In the genomic region with DNA sequence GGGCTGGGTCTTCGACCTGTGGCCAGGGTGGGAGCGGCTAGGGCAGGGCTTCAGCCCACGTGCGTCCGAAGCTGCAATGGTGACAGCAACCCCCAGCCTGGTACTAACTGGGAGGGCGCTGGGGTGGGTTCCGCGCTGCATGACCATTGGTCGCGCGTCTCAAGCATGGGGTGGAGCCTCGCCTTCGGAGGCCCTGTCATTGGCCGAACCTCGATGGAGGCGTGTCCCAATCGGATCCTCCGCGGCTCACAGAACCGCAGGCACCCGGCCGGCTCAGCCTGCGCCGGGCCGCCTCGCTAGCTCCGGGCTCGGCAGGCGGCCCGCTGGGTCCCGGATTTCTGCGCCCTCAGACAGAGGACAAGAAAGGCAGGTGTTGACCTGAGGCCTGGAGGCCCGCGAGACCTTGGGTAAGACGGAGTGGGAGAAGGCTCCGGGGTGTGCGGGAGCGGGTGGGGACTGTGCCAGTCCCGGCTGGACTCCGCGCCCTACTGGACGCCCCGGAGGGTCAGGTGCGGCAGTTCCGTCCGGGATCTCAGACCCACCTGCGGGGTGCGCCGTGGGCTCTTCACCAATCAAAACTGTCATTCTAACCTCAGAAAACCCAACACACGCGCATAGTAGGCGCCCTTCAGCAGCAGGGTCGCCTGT, we compare ENCODE assay signal across 8 mouse cellular contexts. TPM values are rescaled to one million over a fixed set of nuclear protein-coding genes. Genes with fewer than 3 reads are reported as not detected.
DNase-seq lines count a peak whose midpoint lies in the region; ATAC-seq and TF ChIP-seq lines count a peak whose summit lies in the region.

Gene Mical2, plus strand, starts transcription at position 242 of the 648 bp plus-strand sequence.

- peak; percentile 97 for ATAC-seq in forebrain, embryonic 11.5 days (replicated peaks; ENCODE audit: low FRiP score)
- ATAC-seq in heart, embryonic 15.5 days (replicated peaks; ENCODE audit: insufficient number of reproducible peaks, insufficient read depth, low FRiP score, low read depth), result peak; percentile 93
- ATAC-seq in liver, embryonic 12.5 days, result peak; percentile 92
- ATAC-seq in stomach, embryonic 15.5 days (ENCODE audit: insufficient read depth, low FRiP score, low read depth), result peak; percentile 97

- H3K27me3 ChIP-seq in C2C12 (ENCODE audit: control insufficient read depth, insufficient read depth, insufficient read length), result no peaks in the 10 kb centered on the region
- peaks cover 28% of the 10 kb centered on the region for H3K27me3 ChIP-seq in forebrain, embryonic 11.5 days (ENCODE audit: control insufficient read depth, insufficient read depth, low read length)
- no peaks in the 10 kb centered on the region for H3K27me3 ChIP-seq in heart, embryonic 15.5 days
- peaks cover 40% of the 10 kb centered on the region for H3K27me3 ChIP-seq in liver, embryonic 12.5 days (replicated peaks)
- H3K27me3 ChIP-seq in stomach, embryonic 15.5 days (replicated peaks), result no peaks in the 10 kb centered on the region

- WGBS in forebrain, embryonic 11.5 days, result under 1% methylated on average over 53 of the region's 53 CpGs
- WGBS in heart, embryonic 15.5 days, result under 1% methylated on average over 53 of the region's 53 CpGs
- under 1% methylated on average over 53 of the region's 53 CpGs for WGBS in liver, embryonic 12.5 days (ENCODE audit: insufficient replicate concordance)
- under 1% methylated on average over 53 of the region's 53 CpGs for WGBS in stomach, embryonic 15.5 days

- no peak for TF ChIP-seq CTCF in C2C12 (IDR thresholded peaks at IDR 0.05; ENCODE audit: control insufficient read depth, insufficient read depth, insufficient read length)

- DNase-seq in forebrain, embryonic 11.5 days (ENCODE audit: low spot score), result peak; percentile 93
- DNase-seq in kidney, postnatal 14 days, result peak; percentile 94
- peak; percentile 72 for DNase-seq in naive thymus-derived CD4-positive, alpha-beta T cell, adult 2 months (ENCODE audit: low read depth)

- peak within 1 kb of the TSS; percentile 95 for H3K4me2 ChIP-seq in forebrain, embryonic 11.5 days (ENCODE audit: low read depth, low read length, severe bottlenecking)
- peak within 1 kb of the TSS; percentile 71 for H3K4me2 ChIP-seq in heart, embryonic 15.5 days
- H3K4me2 ChIP-seq in liver, embryonic 12.5 days, result peak within 1 kb of the TSS; percentile 67
- H3K4me2 ChIP-seq in stomach, embryonic 15.5 days, result peak within 1 kb of the TSS; percentile 98

- H3K79me2 ChIP-seq in C2C12 (ENCODE audit: control insufficient read depth, insufficient read depth), result peaks cover 50% of the 10 kb centered on the region

- H3K4me3 ChIP-seq in C2C12 (ENCODE audit: insufficient read depth, poor library complexity, severe bottlenecking), result peak within 1 kb of the TSS; percentile 83
- peak within 1 kb of the TSS; percentile 82 for H3K4me3 ChIP-seq in brown adipose tissue, adult 24 weeks (ENCODE audit: insufficient read depth, low read depth, low read length)
- peak within 1 kb of the TSS; percentile 51 for H3K4me3 ChIP-seq in forebrain, embryonic 11.5 days (ENCODE audit: low read depth, low read length)
- H3K4me3 ChIP-seq in heart, embryonic 15.5 days, result peak within 1 kb of the TSS; percentile 76
- H3K4me3 ChIP-seq in liver, embryonic 12.5 days, result peak within 1 kb of the TSS; percentile 49
- H3K4me3 ChIP-seq in stomach, embryonic 15.5 days (replicated peaks), result peak within 1 kb of the TSS; percentile 72

- no peaks in the 10 kb centered on the region for H3K9me3 ChIP-seq in forebrain, embryonic 11.5 days (ENCODE audit: control insufficient read depth, low read length)
- H3K9me3 ChIP-seq in heart, embryonic 15.5 days (replicated peaks), result no peaks in the 10 kb centered on the region
- no peaks in the 10 kb centered on the region for H3K9me3 ChIP-seq in liver, embryonic 12.5 days (replicated peaks)
- no peaks in the 10 kb centered on the region for H3K9me3 ChIP-seq in stomach, embryonic 15.5 days

- peaks cover 41% of the 10 kb centered on the region for H3K79me3 ChIP-seq in C2C12 (ENCODE audit: low read depth)

- peak within 1 kb of the TSS; percentile 30; the same call in 1 of the 2 replicates for H3K27ac ChIP-seq in brown adipose tissue, adult 24 weeks (replicated peaks; ENCODE audit: low read depth, low read length)
- H3K27ac ChIP-seq in forebrain, embryonic 11.5 days (ENCODE audit: low read depth, low read length), result no peak within 1 kb of the TSS
- peak within 1 kb of the TSS; percentile 88 for H3K27ac ChIP-seq in heart, embryonic 15.5 days
- H3K27ac ChIP-seq in liver, embryonic 12.5 days, result no peak within 1 kb of the TSS
- peak within 1 kb of the TSS; percentile 61; the same call in 1 of the 2 replicates for H3K27ac ChIP-seq in stomach, embryonic 15.5 days

- H3K4me1 ChIP-seq in brown adipose tissue, adult 24 weeks (ENCODE audit: control insufficient read depth, insufficient read depth, insufficient read length, low read length), result peaks cover 4% of the 10 kb centered on the region; the same call in 1 of the 2 replicates
- H3K4me1 ChIP-seq in forebrain, embryonic 11.5 days (replicated peaks; ENCODE audit: control insufficient read depth, insufficient read depth, low read length), result peaks cover 8% of the 10 kb centered on the region; the same call in 1 of the 2 replicates
- H3K4me1 ChIP-seq in heart, embryonic 15.5 days (replicated peaks), result peaks cover 64% of the 10 kb centered on the region
- peaks cover 7% of the 10 kb centered on the region for H3K4me1 ChIP-seq in liver, embryonic 12.5 days
- peaks cover 19% of the 10 kb centered on the region for H3K4me1 ChIP-seq in stomach, embryonic 15.5 days

- H3ac ChIP-seq in C2C12 (ENCODE audit: control insufficient read depth, insufficient read length, low read depth), result peak within 1 kb of the TSS; percentile 99

- H3K9ac ChIP-seq in forebrain, embryonic 11.5 days (ENCODE audit: low read length), result peak within 1 kb of the TSS; percentile 49
- H3K9ac ChIP-seq in heart, embryonic 15.5 days, result peak within 1 kb of the TSS; percentile 88
- peak within 1 kb of the TSS; percentile 12; the same call in 1 of the 2 replicates for H3K9ac ChIP-seq in liver, embryonic 12.5 days
- peak within 1 kb of the TSS; percentile 46 for H3K9ac ChIP-seq in stomach, embryonic 15.5 days

- peaks cover 3% of the 10 kb centered on the region for H3K36me3 ChIP-seq in C2C12 (ENCODE audit: control insufficient read depth, insufficient read depth)
- no peaks in the 10 kb centered on the region for H3K36me3 ChIP-seq in forebrain, embryonic 11.5 days (ENCODE audit: control insufficient read depth, insufficient read depth, low read length)
- H3K36me3 ChIP-seq in heart, embryonic 15.5 days, result no peaks in the 10 kb centered on the region; the same call in 1 of the 2 replicates
- H3K36me3 ChIP-seq in liver, embryonic 12.5 days, result no peaks in the 10 kb centered on the region
- no peaks in the 10 kb centered on the region for H3K36me3 ChIP-seq in stomach, embryonic 15.5 days

TF ChIP-seq in C2C12, 6 proteins besides CTCF, POLR2A, EP300 and RAD21:
- TF ChIP-seq MAX (IDR thresholded peaks at IDR 0.05), result peak; percentile 89
- no peak for TF ChIP-seq FOSL1 (IDR thresholded peaks at IDR 0.05; ENCODE audit: insufficient read depth, low read length, poor library complexity, severe bottlenecking)
- TF ChIP-seq MYOG (IDR thresholded peaks at IDR 0.05; ENCODE audit: control insufficient read depth, extremely low read depth, insufficient read length), result no peak
- TF ChIP-seq MYOD1 (IDR thresholded peaks at IDR 0.05; ENCODE audit: control insufficient read depth, insufficient read length, low read depth), result no peak
- TF ChIP-seq USF1 (IDR thresholded peaks at IDR 0.05; ENCODE audit: low read depth), result peak; percentile 26

RNA-seq across cellular contexts. Expression of gene Mical2, which starts in this region (rescaled TPM):
- polyA plus RNA-seq in C2C12 (2012; fragmentation: generic; extraction: Trizol), result 76.9 TPM
- 11.3 and 18.7 TPM in 2 replicates for polyA plus RNA-seq in brown adipose tissue, adult 24 weeks (2012; ENCODE audit: insufficient read depth, insufficient read length, missing spikeins)
- 1.9 and 2.1 TPM in 2 replicates for polyA plus RNA-seq in forebrain, embryonic 11.5 days (2014; fragmentation: Nextera tagmentation; extraction: Ambion mirVana)
- polyA plus RNA-seq in heart, embryonic 15.5 days (2015; fragmentation: Nextera tagmentation; extraction: Ambion mirVana), result 132 and 134 TPM in 2 replicates
- polyA plus RNA-seq in liver, embryonic 12.5 days (2016; fragmentation: Nextera tagmentation; extraction: Ambion mirVana), result 3.4 and 4.1 TPM in 2 replicates
- 12.5 and 12.7 TPM in 2 replicates for polyA plus RNA-seq in stomach, embryonic 15.5 days (2015; fragmentation: Nextera tagmentation; extraction: Ambion mirVana)

Comparison
In these comparisons a context has a peak if more than half of its experiments do, and no peak if none do; other contexts are left out.
1. H3K27ac ChIP-seq: peak in brown adipose tissue, adult 24 weeks (single experiment), heart, embryonic 15.5 days (single experiment) and stomach, embryonic 15.5 days (single experiment); none in forebrain, embryonic 11.5 days (single experiment) and liver, embryonic 12.5 days (single experiment).
2. H3K9ac ChIP-seq: peak in every context shown above with its lines; median percentile 88 in heart, embryonic 15.5 days; 49 in forebrain, embryonic 11.5 days; 46 in stomach, embryonic 15.5 days; 12 in liver, embryonic 12.5 days.
3. Peak in every context shown above with its lines, with median percentiles within 50 percentile points of each other: H3K4me3 ChIP-seq, ATAC-seq, DNase-seq and H3K4me2 ChIP-seq.